Mouse (Mus musculus) common myeloid progenitor, adult 5-6 weeks (primary cell): ENCODE data around the gene Prpf40b. TPM values are rescaled to one million over a fixed set of nuclear protein-coding genes. Genes with fewer than 3 reads are reported as not detected.

ENCODE experiments used
- ATAC-seq: replicated peaks from 2 replicates; pipeline ENCODE4 v1.8.0; 2016; ENCODE audit warnings: low read depth, mild to moderate bottlenecking, moderate TSS enrichment, inconsistent platforms; ENCODE audit not compliant: poor library complexity, severe bottlenecking
- total RNA-seq: library from RNA; stranded (forward); fragments of 200-1000, 187-1606 nt; gene quantifications from 2 replicates; pipeline ENCODE4 v1.2.3, GENCODE M21; 2017

The Prpf40b gene
- total RNA-seq, 1 experiment from 2014 or later: 4.3 TPM

DNA sequence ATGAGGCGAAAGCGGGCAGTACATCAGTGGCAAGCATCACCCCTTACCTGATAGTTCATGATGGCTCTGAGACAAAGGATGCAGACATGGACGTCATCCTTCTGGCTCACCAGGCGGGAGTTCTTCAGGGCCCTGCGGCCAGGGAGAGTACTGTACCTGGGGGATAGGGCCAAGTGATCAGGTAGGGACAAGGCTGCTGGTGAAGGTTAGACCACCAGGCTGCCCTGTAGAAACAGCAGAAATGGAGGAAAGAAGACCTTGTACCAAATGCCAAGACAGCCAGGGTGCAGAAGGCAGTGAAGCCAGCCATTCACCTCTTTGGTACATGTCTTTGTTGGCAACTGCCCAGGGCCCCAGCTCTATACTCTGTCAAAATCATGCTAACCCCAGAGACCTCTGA lies 33.1 kb downstream of the Prpf40b start:
- no peak for ATAC-seq

DNA sequence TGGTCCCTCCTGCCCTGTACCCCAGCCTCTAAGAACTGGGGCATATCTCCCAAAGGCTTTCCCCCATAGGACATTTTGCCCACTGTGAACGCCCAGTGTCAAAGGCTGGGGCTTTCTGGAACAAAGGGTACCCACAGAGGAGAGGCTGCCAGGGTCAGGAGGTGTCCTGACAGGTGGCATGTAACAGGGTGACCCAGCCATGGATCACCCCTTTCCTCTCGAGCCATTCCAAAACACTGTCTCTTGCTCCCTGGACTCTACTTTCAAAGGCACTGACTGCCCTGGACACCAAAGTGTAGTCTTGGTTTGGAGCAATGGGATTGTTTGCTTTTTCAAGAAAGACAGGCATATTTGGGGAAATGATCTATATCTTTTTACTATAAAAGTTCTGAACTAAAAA lies 35.4 kb downstream of the Prpf40b start:
- no peak for ATAC-seq

DNA sequence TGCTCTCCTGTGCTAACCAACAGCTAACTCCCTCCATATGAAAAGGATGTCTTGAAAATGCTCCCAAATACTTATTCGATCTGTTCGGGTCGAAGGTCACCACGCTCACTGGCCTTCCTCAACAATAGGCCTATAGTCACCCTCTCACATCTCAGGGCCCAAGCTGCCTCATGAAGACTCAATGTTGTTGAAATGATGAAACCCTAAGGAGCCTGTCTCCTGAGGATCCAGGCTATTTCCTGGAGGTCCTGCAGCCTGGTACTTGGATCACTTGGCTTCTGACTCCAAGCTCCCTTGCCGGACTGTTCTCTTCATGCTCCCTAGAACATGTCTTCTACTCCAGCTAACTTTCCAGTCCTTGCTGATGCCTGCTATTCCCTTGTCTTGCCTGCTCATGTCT lies 36.5 kb downstream of the Prpf40b start:
- no peak for ATAC-seq

DNA sequence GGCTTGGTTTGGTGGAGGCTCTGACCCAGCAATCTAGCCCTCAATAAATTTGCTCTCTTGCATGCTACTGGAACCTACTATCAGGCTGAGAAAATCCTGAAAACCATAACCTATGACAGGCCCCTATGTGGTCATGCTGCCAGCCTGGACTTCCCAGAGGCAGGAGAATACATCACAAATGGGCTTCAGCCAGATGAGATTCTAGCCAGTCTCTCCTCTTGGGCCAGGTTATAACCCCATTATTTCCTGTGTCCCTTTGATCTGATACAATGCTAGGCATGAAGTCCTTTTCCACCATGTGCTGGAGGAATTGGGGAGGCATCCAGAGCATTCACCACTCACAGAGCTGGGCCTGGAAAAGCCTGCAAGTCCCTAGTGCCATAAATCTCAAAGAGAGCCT lies 37.2 kb downstream of the Prpf40b start:
- no peak for ATAC-seq

DNA sequence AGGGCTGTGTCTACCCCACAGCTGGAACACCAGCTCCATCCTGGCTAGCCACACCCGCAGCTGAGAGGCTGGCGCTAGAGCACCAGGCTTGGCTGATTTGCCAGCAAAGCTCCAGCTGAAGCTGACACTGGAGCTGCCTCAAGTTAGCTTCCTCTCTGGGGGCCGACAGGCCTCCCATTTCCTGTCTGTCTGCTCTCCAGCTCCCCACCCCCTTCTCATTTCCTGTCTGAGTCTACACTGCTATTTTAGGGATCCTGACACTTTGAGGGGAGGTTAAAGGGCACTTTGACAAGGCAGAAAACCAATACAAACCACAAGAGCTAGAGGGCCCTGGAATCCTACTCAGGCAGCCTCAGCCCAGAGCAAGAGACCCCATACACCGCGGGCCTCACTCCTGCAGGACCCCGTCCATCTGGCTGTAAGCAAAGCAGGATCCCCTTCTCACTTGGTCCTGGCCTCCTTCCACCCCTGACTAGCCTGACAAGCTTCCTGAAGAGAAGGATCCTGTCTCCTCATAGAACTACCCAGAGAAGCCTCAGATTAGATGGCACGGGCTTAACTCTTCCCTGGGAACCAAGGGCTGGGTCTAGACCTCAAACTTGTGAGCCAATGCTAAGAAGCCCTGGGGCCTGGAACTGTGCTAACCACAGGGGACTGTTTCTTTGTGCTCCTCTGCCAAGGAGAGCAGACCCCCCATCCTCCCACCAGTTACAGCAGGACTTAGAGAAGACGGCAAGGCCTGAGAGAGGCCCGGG lies 38.2 kb downstream of the Prpf40b start:
- peak; percentile 90 for ATAC-seq

DNA sequence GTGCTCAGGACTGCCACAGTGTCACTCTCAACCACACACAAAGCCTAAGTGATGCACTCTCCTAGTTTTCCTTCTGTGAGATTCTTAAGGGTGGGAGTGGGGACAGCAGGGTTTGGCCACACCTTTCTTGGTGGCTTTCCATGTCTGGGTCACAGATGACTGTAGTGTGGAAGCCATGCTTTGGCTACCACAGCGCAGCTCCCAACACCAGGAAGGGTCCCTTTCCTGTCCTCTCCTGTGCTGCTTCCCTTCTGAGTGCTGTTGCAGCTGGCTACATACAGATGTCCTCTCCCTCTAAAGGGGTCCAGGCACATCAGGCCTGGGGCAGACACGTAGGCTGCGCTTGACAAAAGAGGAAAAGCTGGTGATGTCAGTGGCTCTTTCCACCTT lies 38.8 kb downstream of the Prpf40b start:
- ATAC-seq: no peak

DNA sequence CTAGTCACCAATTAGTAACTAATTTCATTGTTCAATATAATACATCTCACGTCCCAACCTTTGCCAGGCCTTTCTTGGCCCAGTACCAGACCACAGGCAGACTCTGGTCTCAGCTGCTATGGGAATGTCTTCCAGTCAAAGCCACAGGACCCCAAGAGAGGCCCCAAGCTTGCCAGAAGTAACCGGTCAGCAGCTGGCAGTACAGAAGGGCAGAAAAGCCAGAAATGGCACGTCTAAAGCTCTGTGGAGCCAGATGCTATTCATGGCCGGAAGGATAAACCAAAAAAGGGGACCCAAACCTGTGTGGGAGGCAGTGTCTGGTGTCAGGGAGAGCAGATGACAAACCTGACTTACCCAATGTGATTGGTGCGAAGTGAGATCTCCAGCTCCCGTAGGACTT lies 39.6 kb downstream of the Prpf40b start:
- no peak for ATAC-seq

DNA sequence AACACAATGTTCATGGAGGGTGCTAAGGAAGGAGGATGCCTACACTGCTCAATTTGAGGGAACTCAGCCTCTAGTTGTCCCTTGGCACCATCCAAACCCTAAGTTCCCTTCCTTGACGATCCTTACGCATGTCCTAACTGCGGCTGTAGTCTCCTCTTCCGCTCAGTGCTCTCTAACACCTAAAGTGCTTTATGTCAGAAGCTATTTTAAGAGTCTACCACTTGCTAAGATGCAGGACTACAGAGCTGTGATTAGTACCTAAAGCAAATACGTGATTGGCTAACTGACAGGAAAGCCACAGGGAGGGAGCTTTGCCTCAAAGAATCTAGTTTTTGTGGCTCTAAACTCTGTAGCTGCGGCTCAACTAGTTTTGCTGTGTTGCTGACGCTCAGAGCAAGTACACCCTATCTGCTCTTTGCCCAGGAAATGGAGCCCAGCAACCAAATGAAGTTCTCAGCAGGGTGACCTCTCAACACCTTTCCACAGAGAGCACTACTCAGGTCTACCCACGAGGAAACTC lies 41.0 kb downstream of the Prpf40b start:
- no peak for ATAC-seq

DNA sequence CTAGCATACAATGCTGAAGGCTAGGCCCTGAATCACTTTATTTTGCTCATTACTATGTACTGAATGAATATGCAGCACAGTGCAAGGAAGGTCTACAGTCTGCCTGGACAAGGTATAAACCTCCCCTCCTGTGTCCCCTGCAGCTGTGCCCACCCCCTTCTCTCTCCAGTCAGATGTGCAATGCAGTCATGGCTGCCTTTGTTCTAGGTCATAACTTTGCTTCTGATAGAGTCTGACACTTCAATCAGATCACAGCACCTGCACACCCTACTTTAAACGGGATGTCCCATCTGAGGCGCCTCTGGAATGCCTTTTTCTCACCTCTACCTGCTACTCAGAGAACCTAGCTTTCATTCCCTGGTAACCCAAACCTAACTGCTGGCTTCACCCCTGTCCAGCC lies 44.0 kb downstream of the Prpf40b start:
- ATAC-seq: no peak

DNA sequence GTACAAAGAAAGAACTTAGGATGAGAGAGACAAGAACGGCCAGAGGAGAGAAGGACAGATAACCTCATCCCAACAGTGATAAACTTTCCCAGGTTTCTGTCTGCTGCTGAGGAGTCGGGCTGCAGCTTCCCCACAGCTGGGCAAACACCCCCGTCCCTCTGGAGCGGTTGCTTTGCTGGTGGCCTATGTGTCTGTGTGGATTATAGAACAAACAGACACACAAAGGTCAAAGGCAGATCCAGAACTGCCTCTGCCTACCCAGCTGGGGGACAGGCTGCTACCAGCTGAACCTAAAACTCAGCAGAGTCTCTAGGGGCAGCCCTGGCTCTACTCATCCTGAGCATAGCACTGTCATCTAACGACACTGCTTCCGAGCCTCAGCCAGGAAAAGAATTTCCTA lies 44.8 kb downstream of the Prpf40b start:
- ATAC-seq: no peak

DNA sequence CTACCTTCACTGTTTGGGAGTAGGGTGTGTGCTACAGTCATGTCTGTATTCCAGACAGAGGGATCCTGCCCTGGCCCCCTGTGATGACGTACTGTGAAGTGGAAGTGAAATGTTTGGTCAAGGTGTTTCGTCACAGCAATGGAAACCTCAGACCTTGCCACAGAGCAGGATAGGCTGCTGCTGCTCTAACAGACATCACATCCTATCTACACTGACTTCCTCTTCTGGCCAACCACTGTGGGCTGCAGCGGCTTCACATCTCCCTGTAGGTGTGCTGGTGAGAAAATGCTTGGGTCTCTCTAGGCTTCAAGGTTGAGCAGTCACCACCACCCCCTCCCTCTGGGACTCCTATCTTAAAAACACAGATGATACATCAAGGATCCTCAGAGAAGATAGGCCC lies 46.2 kb downstream of the Prpf40b start:
- ATAC-seq: peak; percentile 89

DNA sequence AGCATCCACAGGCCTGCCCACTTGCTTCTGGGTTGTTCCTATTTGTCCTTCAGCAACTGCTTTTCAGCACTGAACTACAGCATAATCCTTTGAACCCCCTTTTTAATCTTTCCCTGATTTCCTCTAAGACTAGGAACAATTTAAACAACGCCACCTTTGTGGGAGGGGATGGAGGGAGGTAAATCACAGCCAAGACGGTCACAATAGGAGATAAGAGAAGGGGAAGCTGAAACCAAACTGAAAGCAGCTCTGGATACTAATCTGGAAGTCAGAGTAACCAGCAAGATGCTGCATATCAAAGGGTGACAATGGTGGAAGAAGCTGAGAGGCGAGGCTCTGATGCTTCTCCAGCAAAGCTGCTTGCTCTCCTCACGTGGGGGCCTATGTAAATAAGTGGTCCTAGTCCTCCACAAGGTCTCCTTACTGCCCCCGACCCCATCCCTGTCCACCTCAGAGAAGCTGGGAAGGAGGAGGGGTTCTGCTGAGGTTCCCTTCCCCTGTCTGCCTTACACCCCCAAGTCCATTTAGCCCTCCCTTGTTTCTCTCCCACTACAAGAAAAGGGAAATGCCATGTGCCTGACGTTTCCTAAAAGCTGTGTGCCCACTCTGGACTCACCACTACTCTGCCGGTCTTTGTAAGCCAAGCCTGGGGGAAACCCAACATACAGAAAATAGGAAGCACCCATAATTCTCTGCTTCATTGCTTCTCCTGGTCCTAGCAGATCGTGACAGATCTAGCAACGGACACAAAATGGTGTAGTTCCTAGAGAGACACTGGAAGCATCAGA lies 47.5 kb downstream of the Prpf40b start:
- peak; percentile 17; the same call in 1 of the 2 replicates for ATAC-seq

DNA sequence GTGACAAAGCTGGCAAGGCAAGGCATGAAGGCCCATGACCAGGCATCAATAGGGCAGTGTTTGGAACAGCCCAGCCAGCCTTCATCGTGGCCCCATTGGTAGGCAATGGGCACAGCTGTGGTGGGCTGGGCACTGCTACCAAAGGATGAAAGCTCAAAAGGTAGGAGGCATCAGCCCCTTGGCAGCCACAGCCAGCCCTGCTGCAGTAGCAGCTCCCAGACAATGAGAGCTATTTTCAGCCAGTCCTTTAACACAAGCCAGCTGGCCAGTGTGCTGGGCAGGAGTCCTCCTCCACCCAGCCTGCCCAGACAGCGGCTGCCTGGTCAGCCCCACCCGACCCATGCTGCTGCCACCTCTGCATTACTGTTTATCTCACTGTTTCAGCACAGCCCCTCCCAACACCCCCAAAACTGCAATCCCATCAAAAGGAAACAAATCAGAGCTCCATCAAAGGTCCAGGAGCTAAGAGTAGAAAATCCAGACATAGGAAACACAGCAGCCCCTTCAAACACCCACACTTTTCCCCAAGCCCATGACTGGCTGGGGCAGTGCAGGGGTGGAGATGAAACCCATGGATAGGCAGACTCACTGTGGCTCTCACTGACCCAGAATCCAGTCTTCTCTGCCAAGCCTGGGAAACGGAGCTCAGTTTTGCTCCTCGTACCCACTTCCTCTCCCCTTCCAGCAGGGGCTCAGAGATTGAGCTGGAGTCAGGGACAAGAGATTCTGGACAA lies 48.7 kb downstream of the Prpf40b start:
- ATAC-seq: no peak

DNA sequence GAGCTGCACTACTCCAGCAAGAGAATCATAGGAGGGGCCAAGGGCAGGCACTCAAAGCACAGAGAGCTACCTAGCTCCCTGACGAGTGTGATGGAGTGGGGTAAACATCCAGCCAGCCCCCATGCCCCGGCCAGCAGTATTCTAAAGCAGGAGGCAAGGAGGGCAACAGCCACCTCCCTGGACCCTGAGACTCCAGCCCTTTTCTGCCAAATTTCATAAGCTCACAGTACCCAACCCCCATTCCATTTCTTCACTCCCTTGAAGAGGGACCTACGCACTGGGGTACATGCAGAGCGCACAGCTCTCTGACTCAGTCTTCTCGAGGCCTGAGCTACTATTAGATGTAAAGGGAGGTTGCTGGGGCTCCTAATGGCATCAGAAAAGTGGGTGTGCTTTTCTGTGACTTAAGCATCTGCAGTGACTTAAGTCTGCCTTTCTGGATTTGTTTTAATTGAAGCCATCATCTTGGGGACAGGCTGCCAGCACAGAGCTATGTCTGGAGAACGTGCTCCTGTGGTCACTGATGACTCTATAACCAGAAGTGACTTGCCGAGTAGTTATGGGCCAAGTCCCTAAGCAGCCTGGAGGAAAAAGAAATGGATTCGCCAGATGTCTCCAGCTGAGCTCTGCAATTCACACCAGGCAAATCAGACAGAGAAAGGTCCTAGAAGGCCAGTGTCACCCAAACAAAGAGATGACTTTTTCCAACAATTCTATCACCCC lies 49.4 kb downstream of the Prpf40b start:
- no peak for ATAC-seq

DNA sequence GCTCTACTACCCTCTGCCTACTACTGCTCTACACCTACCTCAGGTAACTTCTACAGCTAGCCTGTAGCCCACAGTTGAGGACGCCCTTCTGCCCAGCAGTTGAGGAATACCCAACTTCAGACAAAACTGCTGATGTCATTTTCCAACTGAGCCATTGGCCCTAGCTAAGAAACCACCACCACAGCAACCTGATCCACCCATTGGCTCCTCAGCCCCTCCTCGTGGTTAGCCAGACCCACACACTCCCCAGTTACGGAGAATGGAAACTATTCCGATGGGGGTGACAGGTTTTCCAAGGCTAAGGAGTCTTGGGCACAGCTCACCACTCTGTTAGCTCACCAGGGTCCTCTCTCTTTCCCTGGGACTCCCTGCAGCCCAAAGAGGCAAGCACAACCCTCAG lies 50.1 kb downstream of the Prpf40b start:
- 0 out of 2 replicates have a peak, but pooled peaks have one; percentile 28 for ATAC-seq

DNA sequence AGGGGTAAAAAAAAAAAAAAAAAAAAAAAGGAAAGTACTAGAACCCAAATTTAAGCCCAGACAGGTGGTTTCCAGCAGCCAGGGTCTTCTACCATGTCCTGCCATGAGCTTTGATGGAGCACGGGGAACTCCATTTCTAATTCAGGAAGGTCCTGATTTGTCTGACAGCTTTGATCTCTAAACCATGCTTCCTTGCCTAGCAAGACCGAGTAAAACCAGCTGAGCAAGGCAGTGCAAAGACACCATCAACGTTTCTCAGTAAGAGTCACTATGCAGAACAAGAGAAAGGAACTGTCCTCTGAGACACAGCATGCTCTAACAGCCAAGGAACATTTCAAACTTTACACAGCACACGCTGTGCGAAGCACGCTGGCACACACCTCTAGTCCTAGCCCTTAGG lies 56.7 kb downstream of the Prpf40b start:
- ATAC-seq: no peak

DNA sequence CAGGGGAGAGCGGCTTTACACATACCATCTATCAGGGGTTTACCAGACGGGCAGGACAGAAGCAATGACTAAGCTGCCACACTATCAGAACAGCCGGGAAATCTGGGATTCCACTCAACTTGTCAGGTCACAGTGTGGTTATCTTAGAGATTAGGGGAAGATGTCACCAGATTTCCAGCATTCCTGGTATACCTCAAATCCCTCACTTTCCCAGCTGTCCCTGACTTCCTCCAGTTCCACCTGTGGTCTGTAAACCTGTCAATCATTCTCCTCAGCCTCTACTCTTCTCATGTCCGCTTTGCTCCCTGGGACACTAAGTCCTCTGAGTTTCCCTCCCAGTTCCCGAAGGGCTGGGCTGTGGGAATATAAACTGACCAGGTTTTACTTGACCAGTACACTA lies 57.4 kb downstream of the Prpf40b start:
- no peak for ATAC-seq

DNA sequence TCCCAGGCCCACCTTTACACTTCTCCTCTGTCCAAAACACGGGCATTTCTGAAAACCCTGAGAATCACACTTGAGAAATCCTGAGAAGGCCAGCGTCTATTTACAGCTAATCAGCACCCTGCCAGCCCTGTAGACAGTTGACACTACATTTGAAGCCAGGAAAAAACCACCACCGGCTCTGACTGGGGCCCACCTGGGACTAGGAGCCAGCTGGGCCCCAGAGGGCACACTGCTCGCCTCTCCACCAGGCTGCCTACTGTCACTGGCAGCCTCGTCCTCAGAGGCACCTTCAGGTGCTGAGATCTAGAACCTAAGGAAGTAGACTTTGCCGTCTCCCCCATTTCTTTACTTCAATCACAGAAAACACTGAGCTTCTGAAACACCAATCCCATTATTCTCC lies 60.8 kb downstream of the Prpf40b start:
- no peak for ATAC-seq

DNA sequence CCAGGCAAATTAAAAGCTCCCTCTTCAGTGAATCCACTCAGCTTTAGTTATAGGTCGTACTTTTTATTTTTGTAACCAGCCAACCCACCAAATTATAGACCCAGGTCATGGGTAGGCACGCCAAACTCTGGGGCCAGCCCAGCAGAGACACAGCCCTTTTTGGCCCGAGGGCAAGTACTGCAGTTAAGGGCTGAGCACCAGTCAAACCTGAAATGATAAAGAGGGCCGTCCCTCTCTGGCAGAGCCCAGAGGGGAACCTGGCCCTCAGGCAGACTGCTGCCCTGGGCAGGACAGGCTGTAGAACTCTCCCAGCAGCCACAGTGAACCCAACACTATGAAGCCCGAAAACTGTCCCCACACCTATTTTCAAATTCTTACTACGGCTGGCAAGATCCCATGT lies 61.6 kb downstream of the Prpf40b start:
- ATAC-seq: no peak

DNA sequence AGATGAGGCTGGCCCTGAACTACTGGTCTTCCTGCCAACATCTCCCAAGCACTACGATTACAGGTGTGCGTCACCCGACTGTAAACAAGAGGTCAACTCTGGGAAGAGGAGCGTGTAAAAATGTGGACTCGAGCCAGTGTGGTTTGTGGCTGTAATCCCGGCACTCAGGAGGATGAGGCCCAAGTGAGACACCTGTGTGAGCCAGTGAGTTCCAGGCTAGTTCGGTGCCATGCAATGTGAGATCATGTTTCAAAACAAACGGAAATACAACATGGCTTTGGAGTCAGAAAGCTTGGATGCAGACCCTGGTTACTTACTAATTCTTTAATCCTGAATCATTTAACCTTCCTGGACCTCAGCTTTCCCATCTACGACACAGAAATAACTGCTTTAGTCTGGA lies 64.1 kb downstream of the Prpf40b start:
- ATAC-seq: no peak
